Mouse (Mus musculus) liver, embryonic 14.5 days (tissue): Measurements from ENCODE around the gene Ptprt. TPM values are rescaled to one million over a fixed set of nuclear protein-coding genes. Genes with fewer than 3 reads are reported as not detected.
A peak's percentile ranks its signal among the peaks of the same experiment; 100 is the strongest.

Experiments
- ATAC-seq: fragments of 200-750 bp; cut with Nextera tagmentation; 2 replicates; pipeline ENCODE4 v1.8.0; 2017; ENCODE audit warnings: moderate number of reproducible peaks, mild to moderate bottlenecking, moderate library complexity; ENCODE audit not compliant: insufficient read depth
- DNase-seq, 3 experiments: peaks; one replicate each; pipeline ENCODE4 v3.0.0-alpha.2; 2012 to 2013; ENCODE audit warnings: low read depth in 3 of 3, low spot score in 3 of 3
- H3K27ac ChIP-seq: fragments of 300-500 bp; sonication (generic); 2 replicates; pipeline ENCODE4 v1.5.1; 2014; ENCODE audit warnings: moderate library complexity, mild to moderate bottlenecking, control low read depth, inconsistent platforms
- H3K27me3 ChIP-seq: fragments of 300-500 bp; sonication (generic); 2 replicates; pipeline ENCODE4 v1.6.1; 2014; ENCODE audit warnings: mild to moderate bottlenecking, low read length, moderate library complexity; ENCODE audit not compliant: control insufficient read depth, insufficient read depth
- H3K36me3 ChIP-seq: fragments of 300-500 bp; sonication (generic); replicated peaks from 2 replicates; pipeline ENCODE4 v1.6.1; 2014; ENCODE audit warnings: low read depth; ENCODE audit not compliant: control insufficient read depth, insufficient read depth
- H3K4me1 ChIP-seq, 2 experiments: fragments of 200-500 bp in 1 of 2; fragments of 300-500 bp in 1 of 2; sonication (generic) in 1 of 2; replicated peaks; 2 replicates each; pipeline ENCODE4 v1.6.1; 2012 to 2014; ENCODE audit warnings: antibody characterized with exemption in 1 of 2, inconsistent platforms in 1 of 2, low read length in 1 of 2; ENCODE audit not compliant: control insufficient read depth in 2 of 2, insufficient read depth in 2 of 2
- H3K4me2 ChIP-seq: fragments of 300-500 bp; sonication (generic); 2 replicates; pipeline ENCODE4 v1.6.1; 2014; ENCODE audit warnings: low read depth, mild to moderate bottlenecking, control low read depth, moderate library complexity
- H3K4me3 ChIP-seq, 2 experiments: fragments of 200-500 bp in 1 of 2; fragments of 300-500 bp in 1 of 2; sonication (generic) in 1 of 2; 2 replicates each; pipeline ENCODE4 v1.5.1; 2012 to 2014; ENCODE audit warnings: low read depth in 2 of 2, low read length in 2 of 2, mild to moderate bottlenecking in 2 of 2, control low read depth in 1 of 2, inconsistent platforms in 1 of 2, moderate library complexity in 1 of 2; ENCODE audit not compliant: insufficient read depth in 1 of 2
- H3K9ac ChIP-seq: fragments of 300-500 bp; sonication (generic); replicated peaks from 2 replicates; pipeline ENCODE4 v1.6.1; 2014; ENCODE audit warnings: mild to moderate bottlenecking, control low read depth, moderate library complexity
- H3K9me3 ChIP-seq: fragments of 300-500 bp; sonication (generic); 2 replicates; pipeline ENCODE4 v1.6.1; 2016; ENCODE audit warnings: low read length, mixed read lengths; ENCODE audit not compliant: control insufficient read depth
- CTCF ChIP-seq: IDR thresholded peaks from 2 replicates; pipeline ENCODE4 v1.5.1; 2016; ENCODE audit warnings: antibody characterized with exemption, low read depth, control low read depth
- EP300 ChIP-seq: IDR thresholded peaks from 2 replicates; pipeline ENCODE4 v1.6.1; 2016; ENCODE audit warnings: antibody characterized with exemption, low read depth
- WGBS: fragments of 180-500 bp; shearing (Covaris S2); extraction: QIAGEN DNeasy Blood & Tissue Kit; methylation state at CpG from one replicate; pipeline ENCODE4 v1.1.7; 2014; ENCODE audit not compliant: insufficient replicate concordance; 5-methylcytosine and 5-hydroxymethylcytosine counted together
- polyA plus RNA-seq, 2 experiments: library from polyadenylated mRNA; depleted of rRNA in 1 of 2; stranded (reverse) in 1 of 2; unstranded in 1 of 2; fragments of >200 nt; fragmentation: Nextera tagmentation in 1 of 2; extraction: Ambion mirVana in 1 of 2; gene quantifications; 2 replicates each; pipeline versions ENCODE4 v1.2.1 to v1.2.3; 2012 to 2014

Gene Ptprt
- polyA plus RNA-seq, 2 experiments = 0.07 TPM; not detected in 1

DNA sequence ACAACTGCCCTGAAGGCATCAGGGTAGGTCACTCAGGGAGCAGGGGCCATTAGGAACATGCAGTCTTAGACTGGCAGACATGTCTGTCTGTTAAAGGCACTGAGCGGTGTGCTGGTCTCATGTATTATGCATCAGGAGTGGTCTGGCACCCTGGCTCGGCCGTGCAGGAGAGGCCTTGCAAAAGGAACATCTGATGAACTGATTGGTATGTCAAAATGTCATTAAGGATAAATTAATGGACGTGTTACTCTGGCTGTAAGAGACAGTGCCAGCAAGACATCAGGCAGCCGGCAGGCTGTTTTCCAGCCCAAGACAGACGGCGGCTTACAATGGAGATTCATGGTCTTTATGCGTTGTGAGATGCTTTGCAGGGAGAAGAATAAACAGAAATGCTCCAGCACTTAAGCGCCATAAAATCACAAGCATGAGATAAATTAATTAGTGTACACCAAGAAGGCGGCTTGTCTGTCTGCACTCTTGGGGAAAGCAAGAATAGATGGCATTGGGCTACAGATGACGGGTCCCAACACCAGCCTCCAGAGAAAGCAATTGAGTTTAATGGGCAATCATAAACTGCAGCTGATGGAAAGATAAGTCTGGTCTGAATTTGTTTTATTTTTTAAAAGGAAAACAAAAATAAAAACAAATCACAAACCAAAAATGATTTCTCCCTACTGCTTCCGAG is 992.5 kb downstream of the Ptprt start:
- no peak overlapping the region for H3K4me2 ChIP-seq
- TF ChIP-seq EP300 (no peak), CTCF (no peak)
- H3K4me1 ChIP-seq = no peaks in the 10 kb centered on the region
- no peaks in the 10 kb centered on the region for H3K36me3 ChIP-seq
- DNase-seq = no peak
- 67% methylated on average over 12 of the region's 12 CpGs for WGBS
- no peak for ATAC-seq
- H3K27ac ChIP-seq = no peak overlapping the region
- H3K4me3 ChIP-seq = no peak overlapping the region
- H3K9ac ChIP-seq = no peak overlapping the region
- H3K27me3 ChIP-seq = no peaks in the 10 kb centered on the region
- H3K9me3 ChIP-seq = no peaks in the 10 kb centered on the region

DNA sequence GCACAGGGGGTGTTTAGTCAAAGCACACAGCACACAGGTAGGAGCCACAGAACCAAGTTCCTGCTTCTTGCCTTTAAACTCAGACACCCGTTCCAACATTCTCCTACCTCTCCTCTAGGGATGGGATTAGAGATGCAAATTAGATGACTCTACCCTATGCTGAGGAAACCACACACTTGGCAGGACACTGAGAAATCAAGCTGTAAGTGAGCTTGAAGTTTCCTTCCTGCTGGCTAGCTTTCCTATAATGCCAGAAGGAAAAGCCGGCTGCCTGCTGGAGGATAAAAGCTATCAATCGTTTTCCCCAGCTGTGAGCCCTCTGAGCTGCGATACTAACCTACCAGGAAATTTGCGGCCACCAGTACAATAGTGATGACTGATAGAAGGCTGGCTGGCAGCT is 999.0 kb downstream of the Ptprt start:
- DNase-seq (no peak), ATAC-seq (no peak)
- 12% methylated on average over 5 of the region's 5 CpGs for WGBS
- TF ChIP-seq CTCF = no peak
- no peak for TF ChIP-seq EP300
- H3K4me3 ChIP-seq = no peak overlapping the region
- H3K27ac ChIP-seq = no peak overlapping the region
- no peak overlapping the region for H3K4me2 ChIP-seq
- no peaks in the 10 kb centered on the region for H3K36me3 ChIP-seq
- H3K4me1 ChIP-seq = no peaks in the 10 kb centered on the region
- no peak overlapping the region for H3K9ac ChIP-seq
- H3K9me3 ChIP-seq = no peaks in the 10 kb centered on the region
- no peaks in the 10 kb centered on the region for H3K27me3 ChIP-seq

DNA sequence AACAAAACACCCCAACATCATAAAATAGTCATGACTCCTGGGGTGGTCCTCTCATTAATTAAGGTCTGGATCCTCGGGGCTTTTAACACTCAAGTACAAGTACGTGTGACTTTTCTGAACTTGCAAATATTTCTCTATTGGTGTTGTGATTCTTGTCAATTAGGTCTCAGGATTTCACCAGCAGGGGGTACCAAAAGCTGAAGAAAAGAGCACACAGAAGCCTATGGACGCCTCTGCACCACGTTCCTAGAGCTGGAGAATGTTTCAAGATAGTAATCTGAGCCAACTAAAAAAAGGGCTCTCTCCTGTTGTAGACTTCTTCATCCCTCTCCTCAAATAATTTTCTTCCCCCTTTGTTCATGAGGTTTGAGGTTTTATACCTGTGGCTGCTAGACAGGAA is 1000.1 kb downstream of the Ptprt start:
- Histone ChIP-seq H3K36me3 (no peaks in the 10 kb centered on the region), H3K27ac (no peak overlapping the region), H3K4me3 (no peak overlapping the region), H3K9ac (no peak overlapping the region), H3K4me1 (no peaks in the 10 kb centered on the region), H3K9me3 (no peaks in the 10 kb centered on the region), H3K4me2 (no peak overlapping the region), H3K27me3 (no peaks in the 10 kb centered on the region)
- WGBS = 18% methylated on average over 4 of the region's 4 CpGs
- TF ChIP-seq EP300 (no peak), CTCF (0 out of 2 replicates have a peak, but pooled peaks have one; percentile 9)
- DNase-seq (no peak), ATAC-seq (no peak)

DNA sequence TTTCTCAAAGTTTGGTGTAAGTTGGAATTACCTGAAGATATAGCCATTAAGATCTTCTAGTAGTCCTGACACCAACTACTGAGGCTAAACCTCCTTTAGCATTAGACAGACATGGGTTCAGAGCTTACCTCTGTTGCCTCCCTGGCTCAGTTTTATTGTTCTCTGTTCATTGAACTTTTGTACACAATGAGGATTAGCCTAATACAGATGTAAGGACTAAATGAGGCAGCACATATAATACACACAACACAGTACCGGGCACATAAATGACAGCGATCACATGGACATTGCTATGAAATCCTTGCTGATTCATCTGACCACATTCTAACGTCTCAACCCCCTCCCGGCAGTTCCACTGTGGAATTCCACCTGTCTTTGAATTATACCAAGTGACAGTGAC is 1003.9 kb downstream of the Ptprt start:
- H3K4me3 ChIP-seq = no peak overlapping the region
- no peak overlapping the region for H3K4me2 ChIP-seq
- TF ChIP-seq CTCF = no peak
- no peaks in the 10 kb centered on the region for H3K4me1 ChIP-seq
- DNase-seq (no peak), ATAC-seq (no peak)
- no peaks in the 10 kb centered on the region for H3K36me3 ChIP-seq
- H3K27me3 ChIP-seq = no peaks in the 10 kb centered on the region
- H3K9me3 ChIP-seq = no peaks in the 10 kb centered on the region
- 76% methylated on average over 4 of the region's 4 CpGs for WGBS
- no peak overlapping the region for H3K27ac ChIP-seq
- no peak overlapping the region for H3K9ac ChIP-seq

DNA sequence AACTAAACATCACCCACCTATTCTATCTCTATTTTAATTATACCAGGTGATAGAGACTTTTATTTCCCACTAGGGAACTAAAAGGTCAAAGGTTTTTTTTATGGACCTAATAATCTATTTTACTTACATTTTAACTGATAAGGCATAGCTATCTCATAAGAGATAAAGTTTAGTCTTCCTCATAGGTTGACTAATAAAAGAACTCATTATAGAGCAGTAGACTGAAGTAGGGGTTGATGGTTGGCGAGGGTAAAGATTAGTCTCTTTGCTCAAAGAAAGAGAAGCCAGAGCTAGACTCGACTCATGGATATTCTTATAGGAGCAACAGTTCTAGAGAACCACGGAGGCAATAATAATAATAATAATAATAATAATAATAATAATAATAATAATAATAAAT is 1004.3 kb downstream of the Ptprt start:
- WGBS = 40% methylated on average over 3 of the region's 3 CpGs
- no peak overlapping the region for H3K4me3 ChIP-seq
- no peaks in the 10 kb centered on the region for H3K9me3 ChIP-seq
- H3K27me3 ChIP-seq = no peaks in the 10 kb centered on the region
- no peak for ATAC-seq
- DNase-seq = no peak
- H3K9ac ChIP-seq = no peak overlapping the region
- H3K27ac ChIP-seq = no peak overlapping the region
- no peaks in the 10 kb centered on the region for H3K4me1 ChIP-seq
- H3K36me3 ChIP-seq = no peaks in the 10 kb centered on the region
- TF ChIP-seq EP300 = no peak
- TF ChIP-seq CTCF = no peak
- no peak overlapping the region for H3K4me2 ChIP-seq
